Mouse (Mus musculus): ENCODE results near the gene Uggt2. TPM values are rescaled to one million over a fixed set of nuclear protein-coding genes. Genes with fewer than 3 reads are reported as not detected.

The Uggt2 gene
- polyA plus RNA-seq, 1 experiment = 0.57 TPM

DNA sequence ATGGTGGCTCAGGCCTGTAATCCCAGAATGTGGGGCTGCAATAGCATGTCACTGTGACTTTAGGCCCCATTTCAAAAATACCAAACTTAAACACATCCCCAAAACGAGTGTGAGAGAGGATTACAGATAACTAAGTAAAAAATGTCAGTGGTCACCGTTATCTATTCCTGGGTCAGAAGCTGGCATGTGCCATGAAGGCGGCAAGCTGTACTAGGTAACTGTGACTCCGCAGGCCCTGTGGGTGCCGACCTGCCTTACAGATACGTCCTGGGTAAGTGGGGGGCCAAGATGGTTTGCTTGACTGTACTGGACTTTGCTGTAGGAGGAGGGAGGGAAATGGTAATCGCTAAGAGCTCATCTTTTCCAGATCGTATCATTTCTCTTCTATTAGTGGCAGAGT is 118.3 kb downstream of the Uggt2 start:
- Histone ChIP-seq H3K4me3 (ENCODE audit: extremely low read depth, insufficient read depth, insufficient read length) (no peak overlapping the region), H3K36me3 (ENCODE audit: control insufficient read depth, insufficient read depth, low read length) (peaks cover 23% of the 10 kb centered on the region), H3K4me1 (ENCODE audit: control insufficient read depth, insufficient read depth, insufficient read length) (no peaks in the 10 kb centered on the region; the same call in 1 of the 2 replicates), H3K27me3 (ENCODE audit: control insufficient read depth, insufficient read depth, low read length) (no peaks in the 10 kb centered on the region), H3K27ac (ENCODE audit: insufficient read depth, low read length) (no peak overlapping the region)
- 85% methylated on average over 8 of the region's 8 CpGs for WGBS
- no peak for DNase-seq (ENCODE audit: low read depth in 1 of 2, low spot score in 2 of 2)
- TF ChIP-seq CTCF (IDR thresholded peaks at IDR 0.05; ENCODE audit: extremely low read depth, insufficient read depth, insufficient read length, insufficient replicate concordance) = no peak
- TF ChIP-seq POLR2A (IDR thresholded peaks at IDR 0.05; ENCODE audit: low read depth, low read length) = no peak

DNA sequence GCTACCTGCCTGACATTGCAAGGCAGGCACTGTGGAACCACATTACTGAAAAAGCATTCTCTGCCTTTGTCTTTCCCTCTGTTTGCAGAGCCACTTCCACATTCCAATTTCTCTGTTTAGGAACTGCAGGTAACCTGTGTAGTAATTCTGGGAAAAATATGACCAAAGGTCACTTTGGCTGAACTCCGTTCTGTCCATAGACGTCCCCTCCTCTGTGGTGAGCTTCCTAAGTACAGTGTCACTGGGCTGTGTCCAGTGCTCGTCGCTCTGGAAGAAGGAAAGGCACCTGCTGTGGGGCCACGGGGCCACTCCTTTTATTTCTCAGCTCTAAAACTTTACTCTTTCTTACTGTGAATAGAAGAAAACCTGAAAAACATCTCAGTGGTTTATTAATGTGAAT is 118.9 kb downstream of the Uggt2 start:
- 91% methylated on average over 5 of the region's 5 CpGs for WGBS
- Histone ChIP-seq H3K36me3 (ENCODE audit: control insufficient read depth, insufficient read depth, low read length) (peaks cover 27% of the 10 kb centered on the region), H3K4me3 (ENCODE audit: extremely low read depth, insufficient read depth, insufficient read length) (no peak overlapping the region), H3K4me1 (ENCODE audit: control insufficient read depth, insufficient read depth, insufficient read length) (no peaks in the 10 kb centered on the region; the same call in 1 of the 2 replicates), H3K27me3 (ENCODE audit: control insufficient read depth, insufficient read depth, low read length) (no peaks in the 10 kb centered on the region), H3K27ac (ENCODE audit: insufficient read depth, low read length) (no peak overlapping the region)
- DNase-seq (ENCODE audit: low read depth in 1 of 2, low spot score in 2 of 2) = no peak
- TF ChIP-seq POLR2A (IDR thresholded peaks at IDR 0.05; ENCODE audit: low read depth, low read length) (no peak), CTCF (IDR thresholded peaks at IDR 0.05; ENCODE audit: extremely low read depth, insufficient read depth, insufficient read length, insufficient replicate concordance) (no peak)

DNA sequence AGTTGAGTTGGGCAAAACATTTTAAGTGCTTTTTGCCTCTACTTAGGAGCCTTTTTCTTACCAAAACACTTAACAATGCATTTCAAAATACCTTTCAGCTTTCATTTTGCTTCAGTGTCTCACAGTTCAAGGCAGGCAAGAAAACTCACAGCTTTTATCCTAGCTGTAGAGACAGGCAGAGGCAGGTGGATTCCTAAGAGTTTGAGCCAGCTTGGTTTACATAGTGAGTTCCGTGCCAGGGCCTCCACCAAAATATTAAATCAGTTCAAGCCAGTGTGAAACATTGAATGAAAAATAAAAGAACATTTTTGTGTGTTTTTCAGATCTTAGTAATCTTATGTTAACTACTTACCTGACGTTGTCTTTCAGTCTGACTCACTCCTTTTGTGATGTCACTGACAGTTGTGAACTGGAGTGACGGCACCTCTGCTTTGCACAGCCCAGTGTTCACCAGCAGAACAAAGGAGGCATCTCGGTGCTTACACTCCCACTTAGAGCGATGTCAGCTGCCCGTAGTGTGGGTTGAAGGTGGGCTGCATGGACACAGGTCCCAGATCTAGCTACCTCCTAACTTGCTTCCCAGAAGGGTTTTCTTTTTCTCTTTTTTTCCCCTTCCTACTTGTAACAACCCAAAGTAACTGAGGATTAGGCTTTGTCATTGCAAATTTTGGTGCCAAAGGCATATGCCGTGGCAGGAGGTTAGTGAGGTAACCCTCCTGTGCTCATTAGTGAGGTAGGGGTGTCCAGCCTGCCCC is 119.5 kb downstream of the Uggt2 start:
- TF ChIP-seq POLR2A (IDR thresholded peaks at IDR 0.05; ENCODE audit: low read depth, low read length) = no peak
- no peak for TF ChIP-seq CTCF (IDR thresholded peaks at IDR 0.05; ENCODE audit: extremely low read depth, insufficient read depth, insufficient read length, insufficient replicate concordance)

DNA sequence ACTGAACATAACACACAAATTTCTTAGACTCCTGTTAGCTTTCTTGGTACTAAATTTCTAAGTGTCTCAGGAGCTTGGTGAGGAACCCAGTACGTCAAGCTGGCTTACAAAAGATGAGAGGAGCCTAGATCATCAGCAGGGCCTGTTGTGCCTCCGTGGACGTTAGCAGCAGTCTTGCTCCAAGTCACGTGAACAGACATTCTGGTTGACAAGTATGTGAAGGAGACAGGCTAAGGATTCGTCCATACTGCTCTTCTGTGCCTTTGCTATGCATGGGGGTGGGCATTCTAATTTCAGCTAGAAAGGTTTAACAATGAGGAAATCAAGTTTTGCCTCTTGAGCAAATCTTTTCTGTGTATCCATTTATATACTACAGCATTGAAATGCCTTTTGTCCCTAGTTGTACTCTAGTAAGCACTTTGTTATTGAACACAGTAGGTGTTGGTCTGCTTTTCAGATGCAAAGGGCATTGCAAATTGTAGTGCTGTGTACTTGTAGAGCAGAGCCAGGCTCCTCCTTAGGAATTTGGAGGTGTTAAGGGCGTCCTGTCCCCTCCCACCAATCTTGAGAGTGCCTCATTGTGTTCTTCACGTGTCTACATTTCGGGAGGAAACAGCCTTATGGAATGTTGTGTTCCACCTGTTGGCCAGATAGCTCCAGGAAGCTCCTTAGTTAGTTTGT is 122.0 kb downstream of the Uggt2 start:
- TF ChIP-seq POLR2A (IDR thresholded peaks at IDR 0.05; ENCODE audit: low read depth, low read length) (no peak), CTCF (IDR thresholded peaks at IDR 0.05; ENCODE audit: extremely low read depth, insufficient read depth, insufficient read length, insufficient replicate concordance) (no peak)
- no peak overlapping the region for H3K27ac ChIP-seq (ENCODE audit: insufficient read depth, low read length)
- H3K36me3 ChIP-seq (ENCODE audit: control insufficient read depth, insufficient read depth, low read length) = peaks cover 44% of the 10 kb centered on the region
- H3K4me1 ChIP-seq (ENCODE audit: control insufficient read depth, insufficient read depth, insufficient read length) = no peaks in the 10 kb centered on the region; the same call in 1 of the 2 replicates
- DNase-seq (ENCODE audit: low read depth in 1 of 2, low spot score in 2 of 2) = no peak
- WGBS = 93% methylated on average over 8 of the region's 8 CpGs
- no peak overlapping the region for H3K4me3 ChIP-seq (ENCODE audit: extremely low read depth, insufficient read depth, insufficient read length)
- no peaks in the 10 kb centered on the region for H3K27me3 ChIP-seq (ENCODE audit: control insufficient read depth, insufficient read depth, low read length)

More for the DNA sequence above, 119.5 kb downstream of the Uggt2 start:
- WGBS = 91% methylated on average over 7 of the region's 7 CpGs
- H3K4me3 ChIP-seq (ENCODE audit: extremely low read depth, insufficient read depth, insufficient read length) = no peak overlapping the region
- DNase-seq (ENCODE audit: low read depth in 1 of 2, low spot score in 2 of 2) = no peak
- H3K27ac ChIP-seq (ENCODE audit: insufficient read depth, low read length) = no peak overlapping the region
- peaks cover 31% of the 10 kb centered on the region for H3K36me3 ChIP-seq (ENCODE audit: control insufficient read depth, insufficient read depth, low read length)
- H3K4me1 ChIP-seq (ENCODE audit: control insufficient read depth, insufficient read depth, insufficient read length) = no peaks in the 10 kb centered on the region; the same call in 1 of the 2 replicates
- no peaks in the 10 kb centered on the region for H3K27me3 ChIP-seq (ENCODE audit: control insufficient read depth, insufficient read depth, low read length)

DNA sequence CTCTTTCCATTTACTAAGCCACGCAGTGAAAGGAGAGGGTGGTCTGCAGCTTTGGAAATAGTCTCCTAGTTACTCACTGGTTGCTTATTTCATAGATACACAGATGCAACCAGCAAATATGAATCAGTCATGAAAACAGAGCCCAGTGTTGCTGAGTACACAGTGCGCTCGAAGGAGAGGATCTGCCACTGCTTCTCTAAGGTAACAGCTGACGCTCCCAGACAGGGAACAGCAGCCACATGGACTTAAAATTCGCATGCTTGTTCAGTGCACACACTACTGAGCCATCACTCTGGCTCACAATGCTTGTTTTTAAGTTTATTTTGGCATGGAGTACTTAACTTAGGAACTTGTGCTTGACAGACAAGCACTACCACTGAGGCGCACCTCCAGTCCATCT is 127.0 kb downstream of the Uggt2 start:
- Histone ChIP-seq H3K27me3 (ENCODE audit: control insufficient read depth, insufficient read depth, low read length) (no peaks in the 10 kb centered on the region), H3K36me3 (ENCODE audit: control insufficient read depth, insufficient read depth, low read length) (peaks cover 57% of the 10 kb centered on the region), H3K4me1 (ENCODE audit: control insufficient read depth, insufficient read depth, insufficient read length) (no peaks in the 10 kb centered on the region), H3K4me3 (ENCODE audit: extremely low read depth, insufficient read depth, insufficient read length) (no peak overlapping the region), H3K27ac (ENCODE audit: insufficient read depth, low read length) (no peak overlapping the region)
- WGBS = 95% methylated on average over 6 of the region's 6 CpGs
- TF ChIP-seq CTCF (IDR thresholded peaks at IDR 0.05; ENCODE audit: extremely low read depth, insufficient read depth, insufficient read length, insufficient replicate concordance) (no peak), POLR2A (IDR thresholded peaks at IDR 0.05; ENCODE audit: low read depth, low read length) (no peak)
- DNase-seq (ENCODE audit: low read depth in 1 of 2, low spot score in 2 of 2) = no peak

DNA sequence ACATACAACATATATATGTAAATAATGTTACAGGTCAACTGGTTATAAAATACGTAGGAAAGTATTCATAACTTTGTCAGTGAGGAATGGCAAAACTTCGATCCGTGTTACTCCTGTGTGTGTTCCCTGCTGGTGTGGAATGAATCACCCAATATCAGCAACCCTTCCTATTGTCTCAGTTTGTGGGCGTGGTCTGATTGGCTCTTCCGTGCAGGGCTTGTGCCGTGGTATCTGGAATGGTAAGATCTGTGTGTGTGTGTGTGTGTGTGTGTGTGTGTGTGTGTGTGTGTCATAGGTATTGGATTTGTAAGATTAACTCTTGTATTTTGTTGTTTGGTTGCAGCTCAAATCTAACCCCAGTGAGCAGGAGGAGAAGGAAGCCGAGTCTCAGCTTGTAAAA is 131.6 kb downstream of the Uggt2 start:
- 92% methylated on average over 7 of the region's 7 CpGs for WGBS
- DNase-seq (ENCODE audit: low read depth in 1 of 2, low spot score in 2 of 2) = no peak
- H3K27me3 ChIP-seq (ENCODE audit: control insufficient read depth, insufficient read depth, low read length) = no peaks in the 10 kb centered on the region
- H3K4me1 ChIP-seq (ENCODE audit: control insufficient read depth, insufficient read depth, insufficient read length) = no peaks in the 10 kb centered on the region
- H3K27ac ChIP-seq (ENCODE audit: insufficient read depth, low read length) = no peak overlapping the region
- H3K36me3 ChIP-seq (ENCODE audit: control insufficient read depth, insufficient read depth, low read length) = peaks cover 32% of the 10 kb centered on the region
- TF ChIP-seq POLR2A (IDR thresholded peaks at IDR 0.05; ENCODE audit: low read depth, low read length) (no peak), CTCF (IDR thresholded peaks at IDR 0.05; ENCODE audit: extremely low read depth, insufficient read depth, insufficient read length, insufficient replicate concordance) (no peak)
- no peak overlapping the region for H3K4me3 ChIP-seq (ENCODE audit: extremely low read depth, insufficient read depth, insufficient read length)
